Mouse (Mus musculus) fibroblast of lung, adult 2 months (primary cell): Measurements from ENCODE around the gene Usp50.

Experiments used
- DNase-seq: peaks from one replicate; pipeline ENCODE4 v3.0.0-alpha.2; 2011; ENCODE audit warnings: low read depth

Usp50 gene

DNA sequence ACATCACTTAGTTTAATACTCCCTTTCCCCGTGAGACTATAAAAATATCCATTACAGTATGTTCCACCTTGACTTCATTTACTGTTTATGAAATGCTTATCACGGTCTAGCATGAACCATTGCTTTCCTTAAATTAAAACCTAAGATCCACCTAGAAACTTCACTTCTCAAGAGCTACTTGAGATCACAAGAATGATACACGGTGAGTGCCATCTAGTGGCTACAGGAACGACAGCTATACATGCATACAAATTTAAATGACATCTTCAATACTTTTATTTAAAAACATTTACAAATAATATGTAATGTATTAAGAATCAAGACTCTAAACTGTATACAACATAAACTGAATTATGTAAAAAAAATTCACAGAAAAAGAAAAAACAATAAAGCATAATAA is 119.8 kb downstream of the Usp50 start:
- no peak for DNase-seq
